Mouse (Mus musculus): ENCODE data around the gene Mgat2. TPM values are rescaled to one million over a fixed set of nuclear protein-coding genes. Genes with fewer than 3 reads are reported as not detected.

Gene Mgat2
- 28.9 TPM for polyA plus RNA-seq (2015; fragmentation: Illumina TruSeq; extraction: RNeasy Lipid Tissue Mini Kit (QIAGEN cat#74804); ENCODE audit: low read depth, low replicate concordance)

DNA sequence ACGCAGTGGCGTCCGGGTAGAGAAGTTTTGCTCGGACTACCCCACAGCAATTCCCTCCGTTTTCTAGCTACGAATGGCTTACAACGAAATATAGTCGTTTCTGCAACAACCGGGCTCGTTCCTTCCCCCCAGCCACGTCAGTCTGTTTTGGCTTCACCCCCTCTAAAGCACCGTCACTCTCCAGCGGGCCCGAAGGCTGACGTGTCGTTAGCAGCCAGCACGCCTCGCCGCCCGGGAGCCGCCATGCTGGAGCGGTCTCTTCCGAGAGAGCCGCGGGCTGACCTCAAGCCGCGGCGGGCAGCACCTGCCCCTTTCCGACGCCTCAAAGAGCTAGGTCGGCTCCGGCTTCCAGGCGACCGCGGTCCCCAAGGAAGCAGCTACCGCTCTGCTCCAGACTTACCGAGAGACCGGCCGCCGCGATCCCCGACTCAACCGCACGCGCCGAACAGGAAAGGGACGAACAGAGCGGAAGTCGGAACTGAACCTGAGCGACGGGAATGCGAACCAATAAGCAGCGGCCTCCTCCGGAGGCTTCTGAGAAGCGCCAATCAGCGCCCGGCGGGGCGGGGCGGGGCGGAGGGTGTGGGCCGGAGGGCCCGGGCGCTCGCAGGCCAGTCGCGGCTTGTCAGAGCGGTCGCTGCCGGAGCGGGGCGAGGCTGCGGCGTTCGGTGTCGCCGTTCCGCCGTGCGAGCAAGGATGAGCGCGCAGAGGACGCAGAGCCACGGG, at the start of gene Mgat2, which contains the start of gene Rpl36al:
TSS of gene Mgat2 (plus strand) at position 575 of the 726 bp plus-strand sequence.
TSS of gene Rpl36al (minus strand) at position 501 of the 726 bp plus-strand sequence.

DNA sequence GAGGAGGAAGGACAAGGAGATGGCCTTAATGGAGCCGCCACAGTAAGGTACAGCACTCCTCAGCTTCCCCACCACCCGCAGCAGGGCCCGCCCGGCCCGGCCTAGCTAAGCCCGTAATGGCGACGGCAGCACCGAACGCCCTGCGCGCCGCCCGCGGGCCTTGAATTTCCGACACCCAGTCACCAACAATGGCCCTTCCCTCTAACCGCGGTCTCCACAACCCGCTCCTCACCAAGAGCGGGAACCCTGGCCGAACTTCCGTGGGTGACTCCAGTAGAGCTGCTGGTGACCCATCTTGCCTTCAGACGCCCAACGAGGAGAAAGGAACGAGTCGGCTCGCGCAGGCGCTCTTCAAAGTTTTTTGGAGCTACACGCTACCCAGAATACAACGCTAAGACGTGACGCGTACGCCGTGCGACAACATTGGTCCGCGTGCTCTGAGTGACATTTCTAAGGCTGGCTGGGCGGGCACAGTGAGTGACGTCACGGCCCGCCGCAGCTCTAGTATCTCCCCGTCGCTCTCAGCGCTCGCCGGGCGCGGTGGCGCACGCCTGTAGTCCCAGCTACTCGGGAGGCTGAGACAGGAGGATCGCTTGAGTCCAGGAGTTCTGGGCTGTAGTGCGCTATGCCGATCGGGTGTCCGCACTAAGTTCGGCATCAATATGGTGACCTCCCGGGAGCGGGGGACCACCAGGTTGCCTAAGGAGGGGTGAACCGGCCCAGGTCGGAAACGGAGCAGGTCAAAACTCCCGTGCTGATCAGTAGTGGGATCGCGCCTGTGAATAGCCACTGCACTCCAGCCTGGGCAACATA, 25.0 kb upstream of the Mgat2 start, which contains the start of gene Rps29:
TSS of gene Rps29 (minus strand) at position 422 of the 813 bp plus-strand sequence.

DNA sequence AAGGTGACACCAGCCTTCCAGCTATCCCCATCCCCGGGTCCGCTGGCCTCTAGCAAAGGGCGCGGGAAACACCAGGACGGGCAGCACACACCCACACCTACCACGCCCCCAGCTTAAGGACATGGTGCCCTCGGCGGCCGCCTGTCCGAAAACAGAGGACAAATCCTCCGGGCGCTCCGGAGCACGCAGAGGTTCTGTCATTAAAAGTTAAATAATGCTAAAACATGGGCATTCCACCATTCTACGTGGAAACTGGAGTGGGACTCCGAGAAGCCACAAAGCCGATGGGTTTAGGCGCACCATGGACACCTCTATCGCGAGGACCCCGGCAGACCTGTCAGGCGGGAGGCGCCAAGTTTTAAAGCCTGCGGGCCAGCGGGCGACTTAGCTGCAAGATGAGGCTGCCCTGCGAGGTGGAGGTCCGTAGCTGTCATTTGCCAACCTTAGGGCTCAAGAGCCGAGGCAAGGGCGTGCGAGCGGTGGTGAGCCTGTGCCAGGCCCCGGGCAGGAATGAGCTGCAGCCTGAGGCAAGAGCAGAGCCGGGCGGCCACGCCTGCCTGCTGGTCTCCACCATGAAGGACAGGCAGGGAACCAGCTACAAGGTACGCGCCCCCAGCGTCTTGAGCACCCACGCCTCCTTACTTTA, 15.4 kb upstream of the Mgat2 start, which contains the start of gene Lrr1:
TSS of gene Lrr1 (plus strand) at position 354 of the 646 bp plus-strand sequence.

DNA sequence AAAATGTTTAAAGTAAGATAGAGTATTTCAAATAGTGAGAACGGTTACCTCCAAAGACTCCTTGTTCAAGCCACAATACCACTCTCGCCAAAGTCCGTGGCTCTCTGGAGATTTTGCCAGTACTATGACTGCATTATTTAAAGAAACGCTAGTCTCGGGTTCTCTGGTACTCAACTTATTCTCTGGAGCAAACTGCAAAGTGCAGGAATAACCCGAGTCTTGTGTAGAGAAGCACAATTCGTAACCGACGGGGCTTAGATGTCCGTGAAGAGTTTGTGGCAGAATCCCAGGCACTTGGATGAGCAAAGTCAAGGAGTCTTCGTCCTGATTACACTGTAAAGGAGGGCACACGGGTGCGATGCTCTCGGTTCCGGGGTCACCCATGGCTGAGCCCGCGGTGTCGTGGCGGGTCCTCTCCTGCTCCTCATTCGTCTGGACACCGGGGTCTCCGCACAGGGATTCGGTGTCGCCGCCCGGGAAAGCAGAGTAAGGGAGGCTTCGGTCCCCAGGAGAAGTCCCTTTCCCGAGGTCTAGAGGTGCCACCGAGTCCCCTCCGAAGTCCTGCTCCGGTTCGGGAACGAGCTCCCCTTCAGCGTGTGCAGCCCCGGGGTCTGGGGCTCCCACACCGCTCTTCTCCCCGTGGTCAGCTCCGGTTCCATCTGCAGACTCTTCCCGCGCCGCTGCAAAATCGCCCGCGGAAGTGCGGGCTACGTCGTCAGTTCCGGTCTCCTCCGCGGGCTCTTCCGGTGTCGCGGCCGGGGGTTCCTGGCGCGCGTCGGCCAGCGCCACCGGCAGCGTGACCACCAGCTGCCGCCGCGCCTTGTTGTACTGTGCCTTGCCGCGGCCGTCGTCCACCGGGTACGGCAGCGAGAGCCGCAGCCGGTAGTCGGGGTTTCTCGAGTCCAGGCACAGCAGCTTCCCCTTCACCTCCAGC, 12.8 kb downstream of the Mgat2 start, which contains the start of gene Gm49383:
TSS of gene Gm49383 (minus strand) at position 661 of the 934 bp plus-strand sequence.

DNA sequence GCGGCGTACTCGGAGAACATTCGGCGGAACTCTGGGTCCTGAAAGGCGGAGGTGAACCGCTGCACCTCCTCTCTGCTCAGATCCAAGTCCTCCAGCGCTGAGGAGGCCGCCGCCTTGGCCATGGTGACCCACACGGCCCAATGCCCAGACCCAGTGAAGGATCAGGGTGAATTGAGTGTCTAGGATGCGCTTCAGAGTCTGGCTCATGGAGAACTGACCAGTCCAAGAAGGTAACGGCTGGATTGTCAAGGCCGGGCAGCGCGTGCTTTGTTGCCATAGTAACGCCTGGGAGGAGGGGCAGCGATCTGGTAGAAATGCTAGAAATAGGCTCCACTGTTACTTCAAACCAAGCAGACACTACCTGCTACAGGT, 14.2 kb downstream of the Mgat2 start, which contains the start of gene Dnaaf2:
TSS of gene Dnaaf2 (minus strand) at position 266 of the 372 bp plus-strand sequence.

DNA sequence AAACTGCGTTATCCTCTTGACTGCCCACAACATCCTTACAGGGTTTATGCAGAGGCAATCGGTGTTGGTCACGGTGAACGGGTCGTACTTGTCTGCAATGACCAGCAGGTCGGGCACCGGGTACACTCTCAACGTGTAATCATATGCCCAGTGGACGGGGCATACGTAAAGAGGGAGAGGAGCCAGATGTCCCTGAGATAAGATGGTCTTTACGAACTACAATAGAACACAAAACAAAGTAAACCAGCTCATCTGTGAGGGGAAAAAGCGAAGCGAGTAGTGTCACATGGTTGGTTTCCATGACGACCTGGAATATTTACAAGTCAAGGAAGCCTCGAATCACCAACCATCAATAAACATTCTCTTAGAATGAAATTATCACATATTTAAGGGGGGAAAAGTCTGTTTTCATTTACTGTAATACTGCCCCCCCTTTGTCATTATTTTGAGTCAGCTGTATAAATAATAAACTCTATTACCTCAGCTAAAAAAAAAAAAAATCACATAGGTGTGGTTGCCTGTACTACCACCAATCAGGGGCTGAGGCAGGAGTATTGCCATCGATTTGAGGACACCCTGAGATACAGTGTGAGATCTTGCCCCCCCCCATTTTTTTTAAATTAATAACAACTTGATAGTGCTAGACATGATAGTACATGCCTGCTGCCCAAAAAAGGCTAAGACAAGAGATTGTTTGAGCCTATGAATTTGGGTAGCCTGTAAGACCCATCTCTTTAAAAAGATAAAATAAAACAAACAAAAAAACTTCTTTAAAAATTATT, 20.3 kb downstream of the Mgat2 start, which contains the start of gene Gm49384:
TSS of gene Gm49384 (minus strand) at position 216 of the 782 bp plus-strand sequence.

DNA sequence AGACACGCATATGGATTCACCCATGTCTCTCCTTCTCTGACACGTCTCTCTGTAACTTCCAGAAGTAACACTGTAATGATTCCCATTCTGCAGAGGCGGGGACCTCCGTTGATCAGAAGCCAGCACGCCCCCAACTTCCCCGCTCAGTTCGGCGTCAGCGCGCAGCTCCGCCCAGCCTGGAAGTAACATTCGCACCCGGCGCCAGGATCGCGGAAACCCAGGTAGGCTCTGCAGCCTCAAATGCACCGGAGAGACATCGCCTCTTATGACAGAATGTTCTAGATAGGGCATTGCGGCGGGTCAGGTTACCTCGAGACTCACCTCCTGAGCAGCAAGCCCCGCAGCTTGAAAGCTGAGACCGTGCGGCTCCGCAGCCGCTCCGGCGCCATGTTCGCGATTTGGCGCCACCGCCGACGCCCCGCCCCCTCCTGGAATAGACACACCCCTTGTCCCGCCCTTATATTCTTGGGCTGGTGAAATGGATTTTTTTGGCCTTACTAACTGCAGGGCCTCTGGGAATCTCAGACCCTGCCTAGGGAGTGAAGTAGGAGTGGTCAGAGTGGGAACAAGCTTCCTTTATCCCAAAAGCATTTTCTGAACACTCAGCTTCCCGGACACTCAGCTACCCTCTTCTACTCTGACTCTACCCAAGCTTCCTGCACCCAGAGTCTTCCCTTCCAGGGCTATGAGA, 44.0 kb downstream of the Mgat2 start, which contains the start of gene Pole2:
TSS of gene Pole2 (minus strand) at position 420 of the 691 bp plus-strand sequence.

Other genes with a start within 250 kb of the Mgat2 start
- 2,609 TPM for gene Rps29, start 25.0 kb upstream of the Mgat2 start, polyA plus RNA-seq (2015; fragmentation: Illumina TruSeq; extraction: RNeasy Lipid Tissue Mini Kit (QIAGEN cat#74804); ENCODE audit: low read depth, low replicate concordance)
- not detected for gene Lrr1, start 15.3 kb upstream of the Mgat2 start, polyA plus RNA-seq (2015; fragmentation: Illumina TruSeq; extraction: RNeasy Lipid Tissue Mini Kit (QIAGEN cat#74804); ENCODE audit: low read depth, low replicate concordance)
- gene Rpl36al, start 74 bp upstream of the Mgat2 start, polyA plus RNA-seq (2015; fragmentation: Illumina TruSeq; extraction: RNeasy Lipid Tissue Mini Kit (QIAGEN cat#74804); ENCODE audit: low read depth, low replicate concordance): 388 TPM
- gene Gm49383, start 12.9 kb downstream of the Mgat2 start, polyA plus RNA-seq (2015; fragmentation: Illumina TruSeq; extraction: RNeasy Lipid Tissue Mini Kit (QIAGEN cat#74804); ENCODE audit: low read depth, low replicate concordance): 4.6 TPM
- gene Dnaaf2, start 14.3 kb downstream of the Mgat2 start, polyA plus RNA-seq (2015; fragmentation: Illumina TruSeq; extraction: RNeasy Lipid Tissue Mini Kit (QIAGEN cat#74804); ENCODE audit: low read depth, low replicate concordance): 1.5 TPM
- gene Gm49384, start 20.1 kb downstream of the Mgat2 start, polyA plus RNA-seq (2015; fragmentation: Illumina TruSeq; extraction: RNeasy Lipid Tissue Mini Kit (QIAGEN cat#74804); ENCODE audit: low read depth, low replicate concordance): 4.6 TPM
- gene Pole2, start 44.0 kb downstream of the Mgat2 start, polyA plus RNA-seq (2015; fragmentation: Illumina TruSeq; extraction: RNeasy Lipid Tissue Mini Kit (QIAGEN cat#74804); ENCODE audit: low read depth, low replicate concordance): 0.70 TPM
- 23.2 TPM for gene Klhdc1, start 57.0 kb downstream of the Mgat2 start, polyA plus RNA-seq (2015; fragmentation: Illumina TruSeq; extraction: RNeasy Lipid Tissue Mini Kit (QIAGEN cat#74804); ENCODE audit: low read depth, low replicate concordance)
- gene Klhdc2, start 112.5 kb downstream of the Mgat2 start, polyA plus RNA-seq (2015; fragmentation: Illumina TruSeq; extraction: RNeasy Lipid Tissue Mini Kit (QIAGEN cat#74804); ENCODE audit: low read depth, low replicate concordance): 215 TPM
- 26.5 TPM for gene Nemf, start 173.0 kb downstream of the Mgat2 start, polyA plus RNA-seq (2015; fragmentation: Illumina TruSeq; extraction: RNeasy Lipid Tissue Mini Kit (QIAGEN cat#74804); ENCODE audit: low read depth, low replicate concordance)
- gene Arf6, start 188.0 kb downstream of the Mgat2 start, polyA plus RNA-seq (2015; fragmentation: Illumina TruSeq; extraction: RNeasy Lipid Tissue Mini Kit (QIAGEN cat#74804); ENCODE audit: low read depth, low replicate concordance): 38.4 TPM
- not detected for gene Gm9887, start 188.3 kb downstream of the Mgat2 start, polyA plus RNA-seq (2015; fragmentation: Illumina TruSeq; extraction: RNeasy Lipid Tissue Mini Kit (QIAGEN cat#74804); ENCODE audit: low read depth, low replicate concordance)

All from brain, adult 10 weeks (tissue).